Mouse (Mus musculus) effector memory CD4-positive, alpha-beta T cell, adult 5 months (primary cell): Measurements from ENCODE around the gene Ppp1r1c. TPM values are rescaled to one million over a fixed set of nuclear protein-coding genes. Genes with fewer than 3 reads are reported as not detected.

Source experiments
- polyA plus RNA-seq: library from polyadenylated mRNA; unstranded; fragments of 100-300 nt; shearing (Covaris generic); gene quantifications from one replicate; pipeline ENCODE4 v1.2.1, GENCODE M21; 2017

Ppp1r1c gene
- not detected for polyA plus RNA-seq

GRCm38 (mm10) chr2:79707575-79707974 lies at the start of gene Ppp1r1c:
Gene Ppp1r1c (plus strand): TSS chr2:79707780.

Other genes starting within 250 kb of the Ppp1r1c start
- gene Itprid2, start 72.4 kb upstream of the Ppp1r1c start, polyA plus RNA-seq = 8.2 TPM